Mouse (Mus musculus) liver, adult (tissue): ENCODE measurements around the gene Mrpl46.

Source experiments
- GATA4 ChIP-seq: IDR thresholded peaks from 2 replicates; pipeline ENCODE4 v1.6.1; 2014; ENCODE audit warnings: mild to moderate bottlenecking, low read length; ENCODE audit not compliant: insufficient replicate concordance

Mrpl46 gene

DNA sequence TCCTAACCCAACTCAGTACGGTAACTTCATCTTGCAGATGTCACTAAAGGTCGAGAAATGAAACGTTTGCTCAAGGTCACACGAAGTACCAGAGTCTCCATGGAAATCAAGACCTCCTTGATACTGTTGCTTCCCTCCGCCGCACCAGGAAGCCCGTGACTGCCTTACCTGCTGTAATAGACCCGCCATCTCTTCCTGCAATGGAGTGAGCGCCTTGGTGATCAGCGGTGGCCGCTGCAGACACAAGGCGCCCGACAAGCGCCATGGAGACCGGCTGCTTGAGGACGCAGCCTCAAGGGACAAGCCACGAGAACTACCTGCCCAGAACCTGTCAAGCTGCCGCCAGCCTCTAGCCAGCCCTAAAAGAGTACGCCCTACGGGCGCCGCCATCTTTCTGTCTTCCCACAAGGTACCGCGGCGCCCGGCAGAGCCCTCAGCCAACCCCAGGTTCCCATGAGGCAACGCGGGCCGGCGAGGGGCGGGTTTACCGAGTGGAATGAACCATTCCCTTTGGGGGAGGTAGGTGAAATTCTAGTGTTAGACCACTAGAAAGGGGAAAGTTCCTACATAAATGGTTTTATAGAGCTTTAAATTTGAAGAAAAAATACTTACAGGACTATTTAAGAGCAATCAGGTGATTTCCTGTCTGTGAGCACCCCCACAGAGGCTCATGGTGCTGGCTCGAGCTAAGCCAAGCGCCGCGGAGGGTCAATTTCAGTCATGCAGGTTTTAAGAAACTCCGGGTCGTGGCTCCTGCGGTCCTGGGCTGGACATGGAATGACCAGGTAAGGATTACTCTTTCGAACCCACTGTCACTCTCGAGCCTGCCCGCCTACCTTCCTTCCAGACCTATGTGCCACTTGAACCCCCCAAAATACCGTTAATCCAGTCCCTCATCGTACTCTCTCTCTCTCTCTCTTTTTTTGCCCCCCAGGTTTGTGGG, at the start of gene Mrpl46, which contains the start of gene Mrps11:
Gene Mrpl46, minus strand, starts transcription at position 893 of the 943 bp plus-strand sequence.
Gene Mrps11, plus strand, starts transcription at position 481 of the 943 bp plus-strand sequence.
- no peak for TF ChIP-seq GATA4

- TF ChIP-seq GATA4: no peak
These were observed 44.5 kb upstream of the Mrpl46 start for GRCm38 (mm10) chr7:78827749-78828362.

- no peak for TF ChIP-seq GATA4
These were observed 43.5 kb upstream of the Mrpl46 start for GRCm38 (mm10) chr7:78826682-78827385.

DNA sequence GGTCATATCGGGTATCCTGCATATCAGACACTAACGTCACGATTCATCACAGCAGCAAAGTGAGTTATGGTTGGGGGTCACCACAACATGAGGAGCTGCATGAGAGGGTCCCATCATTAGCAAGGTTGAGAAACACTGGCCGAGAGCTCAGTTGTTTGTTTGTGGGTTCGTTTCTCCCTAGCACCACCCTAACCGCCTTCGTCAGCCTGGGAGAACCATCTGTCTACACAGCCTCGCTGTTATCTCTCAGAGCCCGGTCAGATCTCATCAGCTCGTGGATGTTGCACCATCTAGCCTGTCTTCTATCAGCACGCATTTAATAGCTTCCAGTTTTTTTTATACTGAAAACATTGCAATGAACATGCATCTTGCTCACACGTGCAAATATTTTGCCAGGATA, 35.0 kb upstream of the Mrpl46 start:
- TF ChIP-seq GATA4: no peak

DNA sequence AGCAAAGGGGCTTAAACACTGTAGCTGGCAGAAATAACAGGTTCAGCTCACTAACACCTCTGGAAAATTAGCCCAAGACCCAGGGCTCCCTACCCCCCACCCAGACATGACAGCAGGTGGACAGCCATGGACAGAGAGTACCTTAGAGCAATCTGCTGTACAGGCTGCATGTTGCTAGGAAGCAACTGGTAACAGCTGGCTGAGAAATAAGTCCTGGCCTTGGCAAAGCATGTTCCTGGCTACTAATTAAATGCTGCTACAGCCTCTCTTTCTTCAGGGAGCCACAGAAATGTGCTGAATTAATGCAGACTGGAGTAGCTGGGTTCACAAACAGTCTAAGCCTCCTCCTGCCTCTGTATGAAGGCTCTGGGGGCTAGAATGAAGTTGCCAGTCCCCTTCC, 31.4 kb upstream of the Mrpl46 start:
- TF ChIP-seq GATA4: no peak

GRCm38 (mm10) chr7:78813791-78814190, 30.5 kb upstream of the Mrpl46 start:
- no peak for TF ChIP-seq GATA4

DNA sequence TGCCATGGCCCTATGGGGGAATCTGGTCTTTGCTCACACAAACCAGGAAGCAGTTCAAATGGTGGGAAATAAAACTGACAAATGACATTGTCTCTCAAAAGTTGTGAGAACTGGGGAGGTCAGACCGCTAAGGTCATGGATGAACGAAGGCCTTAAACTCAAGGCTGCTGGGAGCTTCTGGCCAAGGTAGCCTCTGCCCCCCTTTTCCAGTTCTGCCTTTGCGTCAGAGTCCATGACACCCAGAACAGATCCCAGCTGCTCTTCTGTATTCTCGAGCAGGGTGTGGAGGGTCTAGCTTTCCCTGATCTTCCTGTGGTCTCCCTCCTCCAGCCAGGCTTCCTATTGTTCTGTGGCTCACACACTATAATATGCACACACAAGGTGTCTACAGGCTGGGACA, 23.9 kb upstream of the Mrpl46 start:
- TF ChIP-seq GATA4: no peak

GRCm38 (mm10) chr7:78803841-78804240, 20.5 kb upstream of the Mrpl46 start:
- TF ChIP-seq GATA4: no peak

DNA sequence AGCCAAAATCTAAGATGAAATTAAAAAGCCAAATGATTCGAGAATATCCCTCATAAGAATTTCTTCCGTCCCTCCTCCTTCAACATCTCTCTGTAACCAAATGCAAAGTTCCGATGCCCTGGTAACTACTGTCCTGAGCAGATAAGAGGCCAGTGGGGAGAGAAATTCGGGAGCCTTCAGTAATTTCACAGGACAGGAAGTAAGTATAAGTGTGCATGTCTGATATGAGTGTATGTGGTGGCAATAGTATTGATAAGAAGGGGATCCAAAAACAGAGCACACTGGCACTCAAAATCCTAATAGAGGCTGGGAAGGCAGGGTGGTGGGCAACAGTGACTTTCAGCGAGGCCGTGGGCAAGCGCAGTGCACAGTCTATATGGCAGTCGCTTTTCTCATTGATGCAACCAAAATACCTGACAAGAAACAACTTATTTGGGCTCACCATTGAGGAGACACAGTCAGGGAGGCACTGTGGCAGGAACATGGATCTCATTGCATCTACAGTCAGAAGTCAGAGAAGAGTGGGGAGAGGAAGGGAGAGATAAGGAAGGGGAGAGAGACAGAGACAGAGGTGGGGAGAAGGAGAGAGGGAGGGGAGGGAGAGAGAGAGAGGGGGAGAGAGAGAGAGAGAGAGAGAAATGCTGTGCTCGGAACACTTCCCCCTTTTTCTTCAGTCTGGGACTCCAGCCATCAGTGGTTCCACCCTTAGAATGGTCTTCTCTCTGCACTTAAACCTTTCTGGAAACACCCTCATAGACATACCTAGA, 16.6 kb upstream of the Mrpl46 start:
- TF ChIP-seq GATA4: no peak

DNA sequence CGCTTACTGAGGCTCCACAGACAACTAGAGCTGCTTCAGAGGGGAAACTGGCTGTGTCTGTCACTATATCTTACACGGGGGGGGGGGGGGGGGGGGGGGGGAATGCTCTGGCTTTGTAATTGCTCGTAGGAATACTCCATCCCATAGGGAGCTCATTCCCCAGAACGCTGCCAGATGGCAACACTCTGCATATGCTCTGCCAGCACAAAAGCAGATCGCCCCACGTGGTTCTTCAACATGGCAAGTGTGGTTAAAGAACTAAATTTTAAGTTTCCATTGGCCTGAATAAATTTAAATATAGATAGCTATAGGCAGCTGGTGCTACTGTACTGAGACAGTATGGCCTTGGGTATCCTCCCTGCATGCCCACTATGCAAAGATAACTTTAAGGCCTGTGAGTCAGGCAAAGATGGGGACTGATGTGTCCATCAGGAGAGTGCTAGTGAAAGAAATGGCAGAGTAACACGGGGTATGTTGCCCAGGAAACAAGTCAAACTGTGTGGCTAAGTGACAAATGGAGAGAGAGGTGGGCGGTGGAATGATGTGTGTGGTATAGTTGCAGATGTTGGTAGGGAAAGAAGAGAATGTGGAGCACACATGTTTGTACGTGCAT, 14.6 kb upstream of the Mrpl46 start:
- no peak for TF ChIP-seq GATA4

GRCm38 (mm10) chr7:78796624-78797023, 13.3 kb upstream of the Mrpl46 start:
- TF ChIP-seq GATA4: no peak

DNA sequence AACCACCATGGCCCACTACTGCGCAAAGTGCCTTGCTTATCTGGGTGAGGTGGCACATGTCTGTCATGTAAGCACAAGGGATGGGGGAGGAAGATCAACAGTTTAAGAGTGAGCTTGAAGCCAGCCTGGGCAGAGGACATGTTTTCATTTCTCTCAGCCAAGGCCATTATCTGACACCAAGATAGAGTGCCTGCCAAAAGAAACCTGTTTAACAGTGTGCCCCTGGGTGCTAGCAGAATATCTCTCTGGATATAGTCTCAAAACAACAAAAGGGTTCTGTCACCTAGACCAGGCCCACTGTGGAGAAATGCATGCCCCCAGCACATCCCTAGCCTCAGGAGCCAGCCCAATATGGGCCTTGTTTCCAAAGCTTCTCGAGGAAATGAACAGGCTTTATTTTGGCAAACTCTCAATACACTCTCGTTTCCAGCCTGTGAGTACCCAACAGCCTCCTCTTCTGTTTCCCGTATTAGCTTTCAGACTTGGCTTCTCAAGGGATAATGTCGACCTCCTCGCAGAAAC, 11.3 kb upstream of the Mrpl46 start:
- TF ChIP-seq GATA4: no peak

DNA sequence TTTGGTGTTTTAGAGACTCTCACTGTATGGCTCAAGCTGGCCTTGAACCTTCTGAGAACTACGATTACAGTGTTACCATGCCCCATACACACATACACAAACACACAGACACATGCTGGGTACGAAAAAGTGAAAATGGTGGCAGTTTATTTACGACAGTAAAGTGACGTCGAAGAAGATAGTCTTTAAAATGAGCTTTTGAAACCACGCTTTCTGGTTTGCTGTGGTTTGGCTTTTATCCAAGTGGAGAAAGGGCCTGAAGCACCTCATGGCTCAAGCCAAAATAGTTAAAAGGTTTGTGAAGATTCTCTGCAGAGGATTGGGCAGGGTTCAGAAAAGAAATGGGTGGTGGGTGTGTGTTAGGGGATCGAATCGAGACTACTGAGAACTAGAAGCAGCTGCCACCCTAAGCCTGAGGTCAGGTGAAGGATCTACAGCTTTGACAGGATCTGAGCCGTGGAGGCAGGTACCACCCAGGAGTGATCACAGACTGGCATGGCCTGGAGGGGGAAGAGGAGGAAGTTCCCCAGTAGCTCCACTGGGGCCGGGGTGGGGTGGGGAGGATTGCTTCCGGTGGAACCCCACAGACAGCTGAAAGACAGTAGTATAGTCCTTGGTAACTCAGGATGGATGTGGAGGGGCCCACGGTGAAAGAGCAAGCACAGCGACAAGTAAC, 10.7 kb upstream of the Mrpl46 start:
- TF ChIP-seq GATA4: no peak
